Mouse (Mus musculus): Measurements from ENCODE around the gene Plch2.

- no peak for TF ChIP-seq CTCF (IDR thresholded peaks at IDR 0.05; ENCODE audit: low read depth)
- TF ChIP-seq EP300 (optimal IDR thresholded peaks at IDR 0.05) = no peak
Observed at GRCm38 (mm10) chr4:154948066-154948939, 108.3 kb downstream of the Plch2 start.

Measured in stomach, postnatal 0 days (tissue).